Mouse (Mus musculus) myocyte (in vitro differentiated cells): ENCODE data around the gene Olfr960.

ENCODE experiments used
- CEBPB ChIP-seq: IDR thresholded peaks from 2 replicates; pipeline ENCODE4 v1.6.1; 2011; ENCODE audit warnings: mild to moderate bottlenecking, moderate library complexity; ENCODE audit not compliant: poor library complexity, insufficient read depth, severe bottlenecking
- E2F4 ChIP-seq: IDR thresholded peaks from one replicate; pipeline ENCODE4 v1.6.1; 2011; ENCODE audit warnings: mild to moderate bottlenecking, control low read depth, moderate library complexity; ENCODE audit not compliant: insufficient read depth
- MAX ChIP-seq: IDR thresholded peaks from one replicate; pipeline ENCODE4 v1.6.1; 2011; ENCODE audit warnings: low read depth, mild to moderate bottlenecking, control low read depth
- MYOD1 ChIP-seq, 3 experiments: IDR thresholded peaks; one replicate each; pipeline ENCODE4 v1.6.1; 2011; ENCODE audit warnings: control low read depth in 2 of 3, low read depth in 2 of 3, mild to moderate bottlenecking in 2 of 3, moderate library complexity in 1 of 3; ENCODE audit not compliant: insufficient read length in 2 of 3, control insufficient read depth in 1 of 3
- MYOG ChIP-seq, 3 experiments: IDR thresholded peaks; one replicate each; pipeline ENCODE4 v1.6.1; 2011; ENCODE audit warnings: control low read depth in 2 of 3, low read depth in 2 of 3, mild to moderate bottlenecking in 2 of 3; ENCODE audit not compliant: insufficient read length in 2 of 3, control insufficient read depth in 1 of 3, insufficient read depth in 1 of 3
- POLR2A ChIP-seq: IDR thresholded peaks from one replicate; pipeline ENCODE4 v1.6.1; 2011; ENCODE audit warnings: low read depth, mild to moderate bottlenecking, control low read depth, moderate library complexity; ENCODE audit not compliant: insufficient read length
- POLR2AphosphoS2 ChIP-seq: IDR thresholded peaks from one replicate; pipeline ENCODE4 v1.6.1; 2011; ENCODE audit warnings: low read depth, control low read depth; ENCODE audit not compliant: insufficient read length
- REST ChIP-seq: IDR thresholded peaks from one replicate; pipeline ENCODE4 v1.6.1; 2011; ENCODE audit warnings: mild to moderate bottlenecking, control low read depth, moderate library complexity; ENCODE audit not compliant: insufficient read depth, insufficient read length
- SRF ChIP-seq: IDR thresholded peaks from one replicate; pipeline ENCODE4 v1.6.1; 2011; ENCODE audit warnings: low read depth; ENCODE audit not compliant: control insufficient read depth, insufficient read length
- TCF12 ChIP-seq: IDR thresholded peaks from one replicate; pipeline ENCODE4 v1.6.1; 2011; ENCODE audit warnings: mild to moderate bottlenecking, control low read depth; ENCODE audit not compliant: poor library complexity, insufficient read depth, severe bottlenecking
- USF1 ChIP-seq: IDR thresholded peaks from one replicate; pipeline ENCODE4 v1.6.1; 2011; ENCODE audit warnings: low read depth, mild to moderate bottlenecking, control low read depth, moderate library complexity

- TF ChIP-seq POLR2A (no peak), MAX (no peak), MYOD1 (IDR thresholded peaks at IDR 0.05; ENCODE audit: control insufficient read depth in 1 of 3, insufficient read length in 2 of 3, low read depth in 2 of 3) (no peak), TCF12 (no peak), POLR2AphosphoS2 (no peak), E2F4 (no peak), USF1 (no peak), MYOG (IDR thresholded peaks at IDR 0.05; ENCODE audit: control insufficient read depth in 1 of 3, insufficient read depth in 1 of 3, insufficient read length in 2 of 3, low read depth in 2 of 3) (no peak), REST (no peak), CEBPB (no peak), SRF (no peak)
Observed at GRCm38 (mm10) chr9:39621073-39621472, at the start of gene Olfr960.
